Mouse (Mus musculus) midbrain, postnatal 0 days (tissue): ENCODE measurements around the gene Pacrg. TPM values are rescaled to one million over a fixed set of nuclear protein-coding genes. Genes with fewer than 3 reads are reported as not detected.
A peak's percentile ranks its signal among the peaks of the same experiment; 100 is the strongest.

Experiments
- ATAC-seq: fragments of 200-750 bp; cut with Nextera tagmentation; 2 replicates; pipeline ENCODE4 v1.8.0; 2017; ENCODE audit warnings: moderate number of reproducible peaks, mild to moderate bottlenecking, moderate TSS enrichment, moderate library complexity; ENCODE audit not compliant: low FRiP score
- DNase-seq: peaks from one replicate; pipeline ENCODE4 v3.0.0-alpha.2; 2015; ENCODE audit warnings: low spot score
- H3K27ac ChIP-seq: fragments of 300-500 bp; sonication (generic); 2 replicates; pipeline ENCODE4 v1.5.1; 2014; ENCODE audit warnings: low read depth, mild to moderate bottlenecking, low read length, mixed read lengths
- H3K27me3 ChIP-seq: fragments of 300-500 bp; sonication (generic); 2 replicates; pipeline ENCODE4 v1.6.1; 2014; ENCODE audit warnings: low read length, control low read depth, mixed read lengths; ENCODE audit not compliant: insufficient read depth
- H3K36me3 ChIP-seq: fragments of 300-500 bp; sonication (generic); 2 replicates; pipeline ENCODE4 v1.6.1; 2014; ENCODE audit warnings: low read length, control low read depth, mixed read lengths; ENCODE audit not compliant: insufficient read depth
- H3K4me1 ChIP-seq: fragments of 300-500 bp; sonication (generic); 2 replicates; pipeline ENCODE4 v1.6.1; 2014; ENCODE audit warnings: mild to moderate bottlenecking, control low read depth, antibody characterized with exemption, low read length, mixed read lengths; ENCODE audit not compliant: insufficient read depth
- H3K4me2 ChIP-seq: fragments of 300-500 bp; sonication (generic); 2 replicates; pipeline ENCODE4 v1.6.1; 2014; ENCODE audit warnings: low read depth, mild to moderate bottlenecking, low read length, mixed read lengths; ENCODE audit not compliant: poor library complexity, severe bottlenecking
- H3K4me3 ChIP-seq: fragments of 300-500 bp; sonication (generic); 2 replicates; pipeline ENCODE4 v1.5.1; 2014; ENCODE audit warnings: low read depth, mild to moderate bottlenecking, low read length, moderate library complexity
- H3K9ac ChIP-seq: fragments of 300-500 bp; sonication (generic); replicated peaks from 2 replicates; pipeline ENCODE4 v1.6.1; 2014; ENCODE audit warnings: mild to moderate bottlenecking, low read length, moderate library complexity, mixed read lengths; ENCODE audit not compliant: poor library complexity, severe bottlenecking
- H3K9me3 ChIP-seq: fragments of 300-500 bp; sonication (generic); 2 replicates; pipeline ENCODE4 v1.6.1; 2016; ENCODE audit warnings: low read length, control low read depth
- CTCF ChIP-seq: IDR thresholded peaks from 2 replicates; pipeline ENCODE4 v1.5.1; 2016; ENCODE audit warnings: antibody characterized with exemption, mild to moderate bottlenecking
- WGBS: fragments of 180-500 bp; shearing (Covaris S2); extraction: QIAGEN DNeasy Blood & Tissue Kit; methylation state at CpG from one replicate; pipeline ENCODE4 v1.1.7; 2014; 5-methylcytosine and 5-hydroxymethylcytosine counted together
- polyA plus RNA-seq: library from polyadenylated mRNA; unstranded; fragments of >200 nt; fragmentation: Nextera tagmentation; extraction: Ambion mirVana; gene quantifications from 2 replicates; pipeline ENCODE4 v1.2.1, GENCODE M21; 2015
- total RNA-seq: library from RNA; depleted of rRNA; stranded (reverse); fragments of >200 nt; gene quantifications from 2 replicates; pipeline ENCODE4 v1.2.3, GENCODE M21; 2014

Gene Pacrg
- total and polyA plus RNA-seq, 2 experiments from 2014 or later: 14.6 to 23.0 TPM

- no peak overlapping the region for H3K9ac ChIP-seq
- no peak overlapping the region for H3K27ac ChIP-seq
- no peaks in the 10 kb centered on the region for H3K36me3 ChIP-seq
- H3K4me2 ChIP-seq: no peak overlapping the region
- 83% methylated on average over 3 of the region's 3 CpGs for WGBS
- H3K9me3 ChIP-seq: no peaks in the 10 kb centered on the region
- peak; percentile 32 for TF ChIP-seq CTCF
- no peak overlapping the region for H3K4me3 ChIP-seq
- ATAC-seq (no peak), DNase-seq (no peak)
- H3K27me3 ChIP-seq: no peaks in the 10 kb centered on the region
- H3K4me1 ChIP-seq: peaks cover 10% of the 10 kb centered on the region; the same call in 1 of the 2 replicates
Observed at GRCm38 (mm10) chr17:10529329-10529955, 310.7 kb downstream of the Pacrg start.

GRCm38 (mm10) chr17:10521282-10521681, 318.8 kb downstream of the Pacrg start:
- Histone ChIP-seq H3K27ac (no peak overlapping the region), H3K4me1 (no peaks in the 10 kb centered on the region), H3K4me3 (no peak overlapping the region), H3K9ac (no peak overlapping the region), H3K36me3 (no peaks in the 10 kb centered on the region), H3K27me3 (no peaks in the 10 kb centered on the region), H3K9me3 (no peaks in the 10 kb centered on the region), H3K4me2 (no peak overlapping the region)
- ATAC-seq (no peak), DNase-seq (peak; percentile 42)
- TF ChIP-seq CTCF: no peak
- WGBS: 82% methylated on average over 7 of the region's 7 CpGs

GRCm38 (mm10) chr17:10519506-10520155, 320.5 kb downstream of the Pacrg start:
- 17% methylated on average over 11 of the region's 11 CpGs for WGBS
- TF ChIP-seq CTCF: peak; percentile 48; the same call in 1 of the 2 replicates
- no peaks in the 10 kb centered on the region for H3K4me1 ChIP-seq
- no peak overlapping the region for H3K4me3 ChIP-seq
- no peaks in the 10 kb centered on the region for H3K36me3 ChIP-seq
- DNase-seq (no peak), ATAC-seq (no peak)
- no peaks in the 10 kb centered on the region for H3K9me3 ChIP-seq
- peak overlapping the region; percentile 1; the same call in 1 of the 2 replicates for H3K27ac ChIP-seq
- peak overlapping the region; percentile 24; the same call in 1 of the 2 replicates for H3K4me2 ChIP-seq
- H3K27me3 ChIP-seq: no peaks in the 10 kb centered on the region
- no peak overlapping the region for H3K9ac ChIP-seq

GRCm38 (mm10) chr17:10514812-10515211, 325.3 kb downstream of the Pacrg start:
- 63% methylated on average over 6 of the region's 6 CpGs for WGBS
- H3K9ac ChIP-seq: no peak overlapping the region
- no peaks in the 10 kb centered on the region for H3K36me3 ChIP-seq
- H3K4me1 ChIP-seq: no peaks in the 10 kb centered on the region
- no peak for ATAC-seq
- H3K27ac ChIP-seq: no peak overlapping the region
- no peaks in the 10 kb centered on the region for H3K27me3 ChIP-seq
- no peak overlapping the region for H3K4me2 ChIP-seq
- TF ChIP-seq CTCF: no peak
- DNase-seq: no peak
- H3K4me3 ChIP-seq: no peak overlapping the region
- H3K9me3 ChIP-seq: no peaks in the 10 kb centered on the region

GRCm38 (mm10) chr17:10510913-10511759, 329.0 kb downstream of the Pacrg start:
- no peak for TF ChIP-seq CTCF
- Histone ChIP-seq H3K9me3 (no peaks in the 10 kb centered on the region), H3K4me1 (no peaks in the 10 kb centered on the region), H3K27me3 (no peaks in the 10 kb centered on the region), H3K9ac (no peak overlapping the region), H3K4me2 (no peak overlapping the region), H3K36me3 (no peaks in the 10 kb centered on the region), H3K4me3 (no peak overlapping the region), H3K27ac (no peak overlapping the region)
- ATAC-seq (no peak), DNase-seq (no peak)
- 90% methylated on average over 10 of the region's 10 CpGs for WGBS

GRCm38 (mm10) chr17:10510467-10510866, 329.6 kb downstream of the Pacrg start:
- Histone ChIP-seq H3K4me3 (no peak overlapping the region), H3K27ac (no peak overlapping the region), H3K4me1 (no peaks in the 10 kb centered on the region), H3K36me3 (no peaks in the 10 kb centered on the region), H3K4me2 (no peak overlapping the region), H3K9me3 (no peaks in the 10 kb centered on the region), H3K27me3 (no peaks in the 10 kb centered on the region), H3K9ac (no peak overlapping the region)
- DNase-seq (no peak), ATAC-seq (no peak)
- no peak for TF ChIP-seq CTCF
- WGBS: 79% methylated on average over 5 of the region's 5 CpGs
